Mouse (Mus musculus): ENCODE measurements at regions not wholly inside any gene's neighbourhood (a gene's known extent, or its start where the extent isn't known, plus 50 kb on each side); places are given as distances from the start of the nearest gene placed in this dataset.

DNA sequence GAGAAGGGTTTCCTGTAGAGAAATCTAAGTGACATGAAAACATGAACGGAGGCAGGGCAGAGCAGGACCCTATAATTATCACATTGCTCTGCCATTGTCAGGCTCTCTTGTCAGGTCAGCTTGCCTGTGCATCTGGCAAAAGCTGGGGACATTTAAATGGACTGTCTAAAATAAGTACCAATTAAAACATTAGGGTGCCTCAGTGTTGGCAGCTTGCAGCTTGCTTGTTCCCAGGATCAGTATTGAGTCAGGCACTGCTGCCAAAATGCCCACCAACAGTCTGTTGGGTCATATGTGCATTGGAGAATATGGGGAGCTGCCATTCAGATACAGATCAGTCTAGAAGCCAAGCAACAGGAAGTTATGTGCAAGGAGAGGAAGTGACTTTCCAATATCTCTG lies 349.5 kb upstream of the B3gat1 start:
- no peak for DNase-seq (ENCODE audit: low read depth)

DNA sequence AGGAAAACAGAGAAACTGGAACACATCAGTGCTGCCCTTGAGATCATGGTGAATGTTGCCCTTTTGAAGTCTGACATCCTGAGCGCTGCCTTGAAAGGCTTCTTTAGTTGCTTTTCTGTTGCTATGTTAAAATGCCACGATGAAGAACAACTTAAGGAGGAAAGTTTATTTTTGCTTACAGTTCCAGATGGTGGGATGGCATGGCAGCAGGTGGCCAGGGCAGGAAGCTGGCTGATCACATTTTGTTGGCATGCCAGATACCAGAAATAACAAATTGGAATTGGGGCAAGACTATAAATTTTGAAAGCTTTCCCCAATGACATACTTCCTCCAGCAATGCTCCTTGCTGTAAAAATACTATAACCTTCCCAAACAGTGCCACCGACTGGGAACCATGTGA lies 334.9 kb upstream of the B3gat1 start:
- no peak for DNase-seq (ENCODE audit: low read depth)

DNA sequence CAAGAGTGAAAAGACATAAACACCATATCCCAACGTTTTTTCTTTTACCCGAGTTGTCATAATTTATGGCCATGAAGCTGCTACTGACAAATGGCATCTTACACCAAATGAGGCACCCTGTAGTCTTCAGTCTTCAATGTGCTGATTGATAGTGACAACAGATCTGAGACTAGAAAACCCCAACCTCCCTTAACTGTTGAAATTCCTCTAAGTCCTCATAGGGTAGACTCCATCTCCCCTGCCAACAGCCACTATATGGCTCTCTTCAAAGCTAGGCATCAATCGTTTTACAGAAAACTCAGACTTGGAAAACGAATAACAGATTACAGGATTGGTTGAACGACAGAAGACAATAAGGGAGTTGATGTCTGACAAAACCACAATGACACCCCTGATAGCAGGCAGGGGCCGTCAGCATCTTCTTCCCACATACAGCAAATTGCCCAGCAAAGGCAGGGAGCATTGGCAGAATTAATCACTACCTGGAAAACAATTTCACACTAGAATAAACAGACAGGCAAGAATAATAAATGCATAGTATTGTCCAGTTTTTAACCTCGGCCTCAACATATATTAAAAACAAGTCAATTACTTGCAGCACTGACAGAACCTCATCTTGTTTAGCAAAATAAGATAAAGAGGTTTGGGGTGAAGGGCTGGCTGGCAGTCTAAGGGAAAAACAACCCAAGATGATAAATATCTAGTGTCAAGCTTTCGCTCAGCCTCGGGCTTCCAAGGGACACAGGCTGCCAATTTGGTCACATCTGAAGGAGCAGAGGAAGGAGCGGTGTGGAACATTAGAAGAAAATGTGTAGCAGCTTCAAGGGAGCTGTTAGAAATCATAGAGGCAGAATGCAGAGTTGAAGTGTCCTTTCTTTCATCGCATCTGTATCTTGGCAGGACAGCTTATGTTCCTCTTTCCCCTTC lies 310.4 kb upstream of the B3gat1 start:
- DNase-seq (ENCODE audit: low read depth): no peak

DNA sequence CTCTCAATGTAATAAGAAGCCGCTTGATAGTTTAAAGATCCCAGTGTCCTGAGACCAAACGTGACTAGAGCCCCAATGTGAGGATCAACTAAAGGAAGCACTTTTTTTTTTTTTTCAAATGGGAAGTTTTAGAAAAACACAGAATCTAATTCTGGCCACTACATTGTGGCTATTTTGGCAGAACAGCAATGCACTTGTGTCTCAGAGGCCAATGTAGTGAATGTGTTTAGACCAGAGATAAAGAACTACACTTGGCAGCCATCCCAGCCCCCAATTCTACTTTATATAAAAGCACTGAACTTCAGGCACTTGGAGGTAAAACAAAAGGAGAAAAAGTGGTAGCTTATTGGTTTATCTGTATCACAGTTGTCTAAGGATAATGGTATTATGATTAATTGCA lies 298.0 kb upstream of the B3gat1 start:
- no peak for DNase-seq (ENCODE audit: low read depth)

DNA sequence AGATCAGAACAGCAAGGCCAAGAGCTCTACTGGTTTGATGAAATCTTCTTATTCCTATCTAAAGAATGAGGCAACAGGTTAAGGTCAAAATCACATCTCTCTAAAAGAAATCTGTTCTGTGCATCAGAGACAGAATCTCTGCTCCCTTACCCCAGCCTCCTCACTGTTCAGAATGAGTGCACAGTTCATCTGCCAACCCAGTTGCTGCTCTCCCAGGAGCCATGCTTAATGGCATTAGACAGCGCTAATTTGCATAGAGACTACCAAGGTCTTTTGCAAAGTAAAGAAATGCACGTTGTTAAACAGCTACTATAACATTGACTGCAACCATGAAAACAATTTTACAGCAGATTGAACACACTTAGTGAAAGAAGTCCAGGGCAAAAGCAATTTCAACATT lies 296.3 kb upstream of the B3gat1 start:
- DNase-seq (ENCODE audit: low read depth): no peak

DNA sequence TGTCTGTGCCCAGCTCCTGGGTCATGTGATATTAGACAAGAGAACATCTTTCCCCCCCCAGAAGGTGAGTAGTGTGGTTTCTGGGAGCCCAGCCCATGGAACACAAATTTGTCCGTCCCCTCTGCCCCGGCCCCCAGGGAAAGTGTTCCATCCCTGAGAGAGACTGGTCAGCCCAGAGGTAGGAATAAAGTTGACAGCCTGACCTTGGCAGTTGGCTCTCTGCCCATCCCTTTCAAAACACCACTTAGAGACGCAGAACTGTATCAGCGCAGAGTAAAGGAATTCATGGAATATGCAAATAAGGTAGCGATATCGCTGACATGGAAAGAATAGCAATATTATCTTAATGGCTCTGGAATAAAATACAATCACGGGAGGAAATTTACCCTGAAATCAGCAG lies 279.6 kb upstream of the B3gat1 start:
- no peak for DNase-seq (ENCODE audit: low read depth)

DNA sequence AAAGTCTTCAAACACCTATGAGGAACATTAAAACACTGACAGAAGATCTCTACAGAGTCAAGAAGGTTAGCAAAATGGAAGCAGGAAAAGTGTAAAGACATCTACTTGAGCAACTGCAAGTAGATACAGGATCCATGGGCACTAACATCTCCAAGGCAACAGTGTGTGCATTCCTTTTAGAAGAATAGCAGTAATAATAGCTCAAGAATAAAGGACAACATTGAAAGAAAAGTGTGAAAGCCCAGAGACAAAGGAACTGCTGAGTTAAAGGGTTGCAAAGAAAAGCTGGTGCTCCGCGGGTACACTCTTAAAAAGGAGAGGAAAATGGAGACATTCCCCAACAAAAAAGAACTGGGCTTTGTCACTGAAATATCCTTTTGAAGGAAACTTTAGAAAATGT lies 272.4 kb upstream of the B3gat1 start:
- DNase-seq (ENCODE audit: low read depth): no peak

DNA sequence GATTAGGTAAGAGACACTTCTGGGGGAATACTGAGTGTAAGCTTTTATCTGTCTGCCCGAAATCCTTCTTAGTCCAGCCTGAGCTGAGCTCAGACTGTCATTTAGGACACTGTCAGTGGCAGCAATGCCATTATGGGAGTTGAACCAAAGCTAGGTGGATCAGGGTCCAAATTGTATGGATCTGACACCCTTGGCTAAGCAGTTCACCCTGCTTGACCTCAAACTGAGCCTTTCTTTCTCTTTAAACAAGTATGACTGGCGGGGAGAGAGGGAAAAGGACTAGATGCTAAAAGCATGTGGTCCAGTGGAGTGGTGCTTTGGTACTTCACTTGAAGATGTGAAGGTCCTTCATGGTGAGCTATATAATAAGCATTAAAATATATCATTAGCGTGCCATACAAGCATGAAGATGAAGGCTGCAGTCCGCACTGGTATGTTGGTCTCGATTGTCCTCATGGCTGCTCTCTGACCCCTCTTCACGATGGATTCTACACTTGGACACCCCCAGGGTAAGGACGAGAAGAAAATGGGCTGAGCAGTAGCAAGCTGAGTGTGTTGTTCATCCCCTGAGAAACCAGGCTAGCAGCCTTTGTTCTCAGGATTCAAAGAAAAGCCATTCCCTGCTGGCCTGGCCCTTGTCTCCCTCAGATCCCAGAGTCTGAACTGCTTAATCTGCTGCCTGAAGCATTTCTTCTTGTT lies 262.7 kb upstream of the B3gat1 start:
- DNase-seq (ENCODE audit: low read depth): peak; percentile 23

GRCm38 (mm10) chr9:26476341-26476740 lies 257.2 kb upstream of the B3gat1 start:
- DNase-seq (ENCODE audit: low read depth): no peak

DNA sequence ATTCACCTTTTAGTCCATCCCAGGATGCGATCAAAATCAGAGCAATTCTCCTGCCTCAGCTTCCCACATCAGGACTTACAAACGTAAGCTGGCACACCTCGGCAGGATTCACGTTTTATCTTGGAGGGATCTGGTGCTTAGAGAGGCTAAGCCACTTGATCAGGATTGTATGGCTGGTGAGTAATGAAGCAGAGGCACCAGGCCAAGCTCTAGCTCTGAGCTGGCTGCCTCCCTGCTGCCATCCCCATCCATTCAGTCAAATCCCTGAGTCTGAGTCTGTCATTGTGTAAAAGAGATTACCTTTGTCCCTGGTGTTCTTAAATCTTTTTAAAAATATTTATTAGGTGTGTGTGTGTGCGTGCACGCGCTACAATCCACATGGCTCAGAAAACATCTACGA lies 252.6 kb upstream of the B3gat1 start:
- DNase-seq (ENCODE audit: low read depth): no peak

- no peak for DNase-seq (ENCODE audit: low read depth)
Measured at GRCm38 (mm10) chr9:26481890-26482289, 251.6 kb upstream of the B3gat1 start.

DNA sequence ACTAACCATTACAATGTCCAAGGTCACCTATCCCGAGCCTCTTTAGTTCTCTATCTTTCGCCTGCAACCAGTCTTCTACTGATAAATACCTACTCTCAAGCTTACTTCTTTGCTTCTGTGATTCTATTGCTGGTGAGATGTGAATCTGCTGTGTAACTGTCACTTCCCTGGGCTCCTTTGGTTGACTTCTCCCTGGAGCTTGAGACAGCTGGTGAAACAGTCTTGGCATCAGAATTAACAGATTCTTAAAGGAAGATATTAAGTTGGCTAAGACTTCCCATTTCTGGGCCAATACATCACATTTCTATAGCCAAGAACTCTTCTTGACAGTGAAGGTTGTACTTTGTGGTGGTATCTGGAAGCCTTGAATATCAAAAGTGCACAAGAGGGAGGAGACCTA lies 239.8 kb upstream of the B3gat1 start:
- DNase-seq (ENCODE audit: low read depth): no peak

GRCm38 (mm10) chr9:26502027-26502426 lies 231.5 kb upstream of the B3gat1 start:
- DNase-seq (ENCODE audit: low read depth): no peak

DNA sequence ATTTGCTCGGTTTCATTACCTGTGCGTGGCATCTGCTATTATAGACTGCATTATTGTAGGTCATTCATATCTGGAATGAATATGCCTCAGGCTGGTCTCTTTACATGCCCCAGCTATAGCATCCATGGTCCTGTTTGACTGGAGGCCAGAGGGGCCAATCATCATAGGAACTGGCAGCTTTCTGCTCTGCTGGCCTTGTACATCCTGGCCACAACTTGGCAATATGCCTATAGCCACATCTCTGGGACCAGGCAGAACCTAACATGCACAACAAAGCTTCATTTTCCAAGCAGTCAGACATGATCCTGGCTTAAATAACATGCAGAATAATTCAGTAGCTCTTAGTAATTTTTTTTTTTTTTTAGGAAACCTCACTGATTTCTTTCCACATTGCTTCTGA lies 227.6 kb upstream of the B3gat1 start:
- no peak for DNase-seq (ENCODE audit: low read depth)

GRCm38 (mm10) chr9:26518651-26519050 lies 214.9 kb upstream of the B3gat1 start:
- no peak for DNase-seq (ENCODE audit: low read depth)

DNA sequence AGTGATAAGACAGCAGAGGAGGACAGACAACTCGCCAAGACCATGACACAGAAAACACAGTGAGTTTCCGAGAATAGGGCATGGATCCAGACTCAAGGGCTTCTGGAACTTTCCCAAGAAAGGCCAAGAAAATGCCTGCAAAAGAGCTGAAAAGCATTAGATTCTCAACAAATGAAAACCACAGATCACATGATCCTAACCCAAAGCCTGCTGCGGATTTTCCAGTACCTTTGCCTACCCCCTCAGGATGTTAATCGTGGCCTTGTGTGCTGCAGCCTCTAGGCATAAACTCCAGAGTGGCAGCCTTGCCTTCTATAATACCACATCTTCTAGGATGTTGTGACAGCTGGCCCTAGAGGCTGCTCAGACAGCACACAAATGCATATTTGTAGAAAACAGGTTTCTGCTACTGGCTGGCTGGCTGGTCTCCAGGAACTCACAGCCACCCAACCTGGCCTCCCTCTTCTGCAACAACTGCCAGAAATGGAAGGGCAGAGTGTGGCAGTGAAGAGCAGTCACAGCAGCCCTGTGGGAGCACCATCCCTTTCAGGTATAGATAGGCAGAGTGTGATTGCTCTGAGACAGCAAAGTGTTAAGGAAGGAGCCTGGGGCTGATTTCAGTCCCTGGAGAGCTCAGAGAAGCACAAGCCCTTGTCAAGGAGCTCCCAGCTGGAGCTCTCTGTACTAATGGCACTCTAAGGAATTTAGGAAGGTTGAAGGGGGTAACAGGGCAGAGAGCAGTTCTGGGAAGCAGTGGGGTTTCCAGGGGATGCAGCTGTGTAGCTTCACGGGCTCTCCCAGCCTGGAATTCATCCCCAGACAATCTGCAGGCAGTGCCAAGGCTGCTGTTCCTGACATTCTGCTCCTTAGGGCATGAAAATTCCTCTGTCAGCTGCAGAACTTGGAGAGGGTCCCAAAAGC lies 213.7 kb upstream of the B3gat1 start:
- DNase-seq (ENCODE audit: low read depth): no peak

DNA sequence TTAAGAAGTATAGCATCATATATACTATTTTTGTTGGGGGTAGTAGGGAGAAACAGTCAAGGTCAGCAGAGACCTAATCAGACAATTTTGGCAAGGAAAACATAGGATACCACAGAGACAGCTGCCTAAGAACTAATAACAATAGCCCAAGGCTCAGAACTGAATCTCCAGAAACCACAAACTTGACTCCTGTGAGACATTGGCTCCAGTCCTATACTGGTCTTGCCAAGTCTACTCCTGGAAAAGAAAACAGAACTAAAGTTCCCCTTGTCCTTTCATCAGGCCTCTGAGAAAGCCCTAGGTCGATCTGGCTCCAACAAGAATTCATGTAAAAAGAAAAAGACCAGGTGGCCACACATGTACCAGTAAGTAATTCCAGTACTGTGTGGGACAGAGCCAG lies 209.4 kb upstream of the B3gat1 start:
- peak; percentile 30 for DNase-seq (ENCODE audit: low read depth)

GRCm38 (mm10) chr9:26528761-26529160 lies 204.8 kb upstream of the B3gat1 start:
- no peak for DNase-seq (ENCODE audit: low read depth)

DNA sequence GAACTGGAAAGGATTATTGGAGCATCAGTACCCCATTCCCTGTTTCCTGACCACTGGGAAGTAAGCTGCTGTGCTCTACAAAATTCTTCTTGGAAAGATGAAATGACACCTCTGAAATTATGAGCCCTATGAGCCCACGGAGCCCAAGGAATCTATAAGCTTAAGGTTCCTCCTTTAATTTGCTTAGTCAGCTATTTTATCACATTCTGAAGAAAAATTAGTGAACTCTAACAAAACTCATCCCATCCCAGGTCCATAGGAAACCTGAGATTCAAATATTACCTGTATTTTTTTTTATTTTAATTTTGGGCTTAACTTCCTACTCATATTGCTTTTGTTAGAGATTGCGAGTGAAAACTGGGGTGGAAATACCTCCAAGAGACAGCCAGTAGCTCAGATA lies 194.5 kb upstream of the B3gat1 start:
- DNase-seq (ENCODE audit: low read depth): no peak

GRCm38 (mm10) chr9:26548328-26548922 lies 185.1 kb upstream of the B3gat1 start:
- DNase-seq (ENCODE audit: low read depth): no peak

GRCm38 (mm10) chr9:26549118-26549517 lies 184.4 kb upstream of the B3gat1 start:
- DNase-seq (ENCODE audit: low read depth): no peak

- no peak for DNase-seq (ENCODE audit: low read depth)
Measured at GRCm38 (mm10) chr9:26549551-26549950, 184.0 kb upstream of the B3gat1 start.

All from gonadal fat pad, adult 2 months (tissue).